In genomic region chr9:48893986-48894385, GRCm38 (mm10) we compare ENCODE assay signal across 9 mouse cellular contexts. TPM values are rescaled to one million over a fixed set of nuclear protein-coding genes. Genes with fewer than 3 reads are reported as not detected.
DNase-seq lines count a peak whose midpoint lies in the region; ATAC-seq and TF ChIP-seq lines count a peak whose summit lies in the region.
"Had no signal": no experiment of that assay in that cellular context is flagged by ENCODE, and none has a peak within 500 bp of the region (broad histone marks: within the 10 kb centered on the region; RNA-seq: fewer than 3 reads in every experiment).

No protein-coding gene starts in this region.

- H3K4me1 ChIP-seq in kidney, embryonic 14.5 days (ENCODE audit: control insufficient read depth, insufficient read depth, low read length): no peaks in the 10 kb centered on the region
- peaks cover 30% of the 10 kb centered on the region for H3K4me1 ChIP-seq in midbrain, embryonic 13.5 days (replicated peaks)

- H3K9ac ChIP-seq in kidney, embryonic 14.5 days (ENCODE audit: low read depth, low read length): no peak overlapping the region
- no peak overlapping the region for H3K9ac ChIP-seq in midbrain, embryonic 13.5 days (replicated peaks)
- H3K9ac ChIP-seq: embryonic facial prominence, embryonic 13.5 days had no signal

- peak; percentile 74 for TF ChIP-seq CTCF in left cerebral cortex, adult 2 months (IDR thresholded peaks at IDR 0.05)

- H3K36me3 ChIP-seq in kidney, embryonic 14.5 days (ENCODE audit: control insufficient read depth, insufficient read depth, low read length): no peaks in the 10 kb centered on the region
- no peaks in the 10 kb centered on the region for H3K36me3 ChIP-seq in midbrain, embryonic 13.5 days
- H3K36me3 ChIP-seq: embryonic facial prominence, embryonic 13.5 days had no signal

- intact Hi-C loops in left cerebral cortex, adult 2 months (cut with DNase I): loop anchor here (1.0 to 5.0 kb wide), 2 partner anchors 153 to 248 kb away; no protein-coding TSS in a partner anchor

- H3K27ac ChIP-seq in kidney, embryonic 14.5 days (ENCODE audit: low read depth, low read length): no peak overlapping the region
- no peak overlapping the region for H3K27ac ChIP-seq in left cerebral cortex, adult 2 months
- no peak overlapping the region for H3K27ac ChIP-seq in midbrain, embryonic 13.5 days
- H3K27ac ChIP-seq: embryonic facial prominence, embryonic 13.5 days had no signal

- peak; percentile 20 for DNase-seq in kidney, adult 11 months
- peak; percentile 25 for DNase-seq in c-Kit-negative CD71-positive TER-119-positive erythroid progenitor cells, embryonic 14.5 days (ENCODE audit: low read depth, low spot score)
- DNase-seq in fibroblast of lung, adult 2 months (ENCODE audit: low read depth): peak; percentile 22
- peak; percentile 70 to 82 for DNase-seq in left cerebral cortex, adult 2 months (ENCODE audit: extremely low spot score in 1 of 2, low spot score in 2 of 2)
- peak; percentile 36 to 77 for DNase-seq in spleen, postnatal 4 days (ENCODE audit: low spot score in 2 of 2)

- no peak for ATAC-seq in kidney, embryonic 14.5 days (ENCODE audit: low FRiP score, low TSS enrichment)
- ATAC-seq in hematopoietic stem cell, adult 5-6 weeks (replicated peaks in 1 of 2; ENCODE audit: insufficient read depth in 1 of 2, low FRiP score in 2 of 2, low TSS enrichment in 1 of 2, low read depth in 1 of 2, poor library complexity in 2 of 2, severe bottlenecking in 2 of 2): peak; percentile 34 to 43; a peak in 2 of 4 replicates
- ATAC-seq in midbrain, embryonic 13.5 days: peak; percentile 57; the same call in 1 of the 2 replicates

- 27% methylated on average over 3 of the region's 3 CpGs for WGBS in kidney, embryonic 14.5 days
- WGBS in midbrain, embryonic 13.5 days: 25% methylated on average over 3 of the region's 3 CpGs

- no peak overlapping the region for H3K4me2 ChIP-seq in kidney, embryonic 14.5 days (replicated peaks; ENCODE audit: low read depth, low read length)
- no peak overlapping the region for H3K4me2 ChIP-seq in midbrain, embryonic 13.5 days (replicated peaks)
- H3K4me2 ChIP-seq: embryonic facial prominence, embryonic 13.5 days had no signal

- H3K4me3 ChIP-seq in kidney, embryonic 14.5 days (ENCODE audit: low read length): no peak overlapping the region
- H3K4me3 ChIP-seq in left cerebral cortex, adult 2 months: no peak overlapping the region
- no peak overlapping the region for H3K4me3 ChIP-seq in midbrain, embryonic 13.5 days (replicated peaks)
- H3K4me3 ChIP-seq: embryonic facial prominence, embryonic 13.5 days had no signal

- no peaks in the 10 kb centered on the region for H3K9me3 ChIP-seq in kidney, embryonic 14.5 days (ENCODE audit: control insufficient read depth, low read length)
- no peaks in the 10 kb centered on the region for H3K9me3 ChIP-seq in midbrain, embryonic 13.5 days
- H3K9me3 ChIP-seq: embryonic facial prominence, embryonic 13.5 days had no signal

- peaks cover 10% of the 10 kb centered on the region; the same call in 1 of the 2 replicates for H3K27me3 ChIP-seq in kidney, embryonic 14.5 days (ENCODE audit: control insufficient read depth, insufficient read depth, low read length)
- peaks cover 15% of the 10 kb centered on the region for H3K27me3 ChIP-seq in midbrain, embryonic 13.5 days

RNA-seq across cellular contexts. Expression of gene Htr3a, which starts 16.9 kb away (rescaled TPM):
- 0.45 and 0.54 TPM in 2 replicates for polyA plus RNA-seq in kidney, embryonic 14.5 days (2014; fragmentation: Nextera tagmentation; extraction: Ambion mirVana)
- not detected in 2 replicates for total RNA-seq in hematopoietic stem cell, adult 5-6 weeks (2017)
- total RNA-seq in left cerebral cortex, adult 2 months (2021): 1 to 10 TPM; 6.5 to 7.7 TPM
- 0.46 and 1.2 TPM in 2 replicates for polyA plus RNA-seq in midbrain, embryonic 13.5 days (2015; fragmentation: Nextera tagmentation; extraction: Ambion mirVana)

RNA-seq across cellular contexts. Expression of gene Zbtb16, which starts 58.0 kb away (rescaled TPM):
- 0.49 and 1.5 TPM in 2 replicates for polyA plus RNA-seq in kidney, embryonic 14.5 days (2014; fragmentation: Nextera tagmentation; extraction: Ambion mirVana)
- total RNA-seq in hematopoietic stem cell, adult 5-6 weeks (2017): 3.3 and 3.7 TPM in 2 replicates
- total RNA-seq in left cerebral cortex, adult 2 months (2021): 100 to 1,000 TPM in 1 of 2 experiments, 10 to 100 TPM in 1; 92.9 to 111 TPM
- polyA plus RNA-seq in midbrain, embryonic 13.5 days (2015; fragmentation: Nextera tagmentation; extraction: Ambion mirVana): 6.8 and 7.2 TPM in 2 replicates

Comparison
In these comparisons a context has a peak if more than half of its experiments do, and no peak if none do; other contexts are left out.
1. DNase-seq: peak in every context shown above with its lines; median percentile 76 in left cerebral cortex, adult 2 months; 56 in spleen, postnatal 4 days; 25 in c-Kit-negative CD71-positive TER-119-positive erythroid progenitor cells, embryonic 14.5 days; 22 in fibroblast of lung, adult 2 months; 20 in kidney, adult 11 months.
2. RNA of gene Zbtb16, which starts 58.0 kb away (total RNA-seq): 92.9 to 111 TPM in left cerebral cortex, adult 2 months; 3.3 to 3.7 TPM in hematopoietic stem cell, adult 5-6 weeks; every median in the first group is over 10 times any median in the second.